Mouse (Mus musculus): ENCODE results near the gene Bcat1.

DNA sequence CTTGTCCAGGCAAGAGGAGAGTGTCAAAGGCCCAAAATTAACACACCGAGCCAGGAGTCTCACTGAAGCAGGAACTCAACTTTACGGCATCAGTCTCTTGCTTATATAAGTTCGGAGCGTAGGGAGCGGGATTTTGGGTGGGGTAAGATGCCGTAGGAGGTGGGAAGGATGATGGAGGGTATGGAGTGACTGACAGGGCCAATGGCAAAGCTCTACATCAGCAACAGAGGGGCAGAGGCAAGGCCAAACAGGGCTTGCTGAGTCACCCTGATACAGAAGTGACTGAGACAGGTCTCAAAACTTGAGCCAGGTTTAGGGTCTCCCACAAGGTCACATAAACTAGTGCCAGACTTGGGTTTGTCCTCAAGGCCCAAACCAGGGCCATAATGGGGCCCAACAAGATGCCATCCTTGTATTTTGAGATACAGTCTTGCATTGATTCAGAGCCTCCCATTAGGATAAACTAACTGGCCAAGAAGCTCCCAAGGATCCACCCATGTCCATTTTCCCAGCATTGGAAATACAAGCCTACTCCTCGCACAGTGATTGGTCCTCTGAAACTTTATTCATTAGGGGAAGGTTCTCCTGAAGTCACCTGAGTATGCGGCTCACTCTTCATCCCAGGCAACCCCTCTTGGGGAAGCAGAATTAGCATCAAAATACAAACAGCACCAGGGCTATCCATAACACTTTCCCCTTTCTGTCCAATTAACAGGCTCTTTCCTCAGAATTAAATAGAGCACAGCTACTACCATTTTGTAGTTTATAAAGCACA, 8.5 kb upstream of the Bcat1 start:
- TF ChIP-seq CTCF (IDR thresholded peaks at IDR 0.05; ENCODE audit: low read depth), result no peak
- TF ChIP-seq EP300 (IDR thresholded peaks at IDR 0.05; ENCODE audit: low read depth), result no peak
